Mouse (Mus musculus) cerebral cortex, adult 2 months (tissue): Measurements from ENCODE around the gene Zfp771.

ENCODE experiments used
- WGBS: fragments of 180-500 bp; shearing (Covaris S2); methylation state at CpG from one replicate; pipeline ENCODE4 v1.1.7; 2018; 5-methylcytosine and 5-hydroxymethylcytosine counted together

Zfp771 gene

DNA sequence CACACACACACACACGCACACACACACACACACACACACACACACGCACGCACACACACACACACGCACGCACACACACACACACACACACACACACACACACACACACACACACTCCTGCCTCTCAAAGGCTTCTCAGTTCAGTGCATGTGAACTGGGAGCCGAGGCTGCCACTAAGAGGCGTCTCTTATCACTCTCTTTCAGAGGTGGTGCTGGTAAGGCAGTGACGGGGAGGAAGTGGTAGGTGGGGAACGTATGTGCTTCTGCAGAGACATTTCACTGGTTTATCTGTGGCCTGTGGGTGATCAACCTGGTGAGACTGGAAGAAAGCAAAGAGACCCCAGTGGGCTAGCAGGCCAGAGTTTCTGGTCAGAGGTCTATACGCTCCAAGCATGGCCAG lies 41.1 kb downstream of the Zfp771 start:
- 79% methylated on average over 10 of the region's 10 CpGs for WGBS

DNA sequence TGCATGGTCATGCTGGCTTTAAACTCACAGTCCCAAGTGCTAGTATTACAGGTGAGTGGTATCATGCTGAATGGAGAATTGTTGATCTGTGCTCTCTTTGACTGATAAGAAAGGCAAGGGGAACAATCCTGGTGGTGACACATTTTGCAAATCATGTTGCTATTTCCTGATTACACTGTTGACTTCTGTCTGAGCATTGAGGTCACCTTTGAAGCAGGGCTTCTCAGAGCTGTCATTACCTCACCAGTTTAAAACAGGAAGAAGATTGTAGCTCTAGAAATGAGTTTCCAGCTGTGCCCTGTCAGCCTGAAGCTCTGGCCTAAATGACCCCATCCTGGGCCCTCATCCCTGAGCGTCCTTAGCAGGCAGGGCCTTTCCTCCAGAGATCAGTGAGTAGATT lies 43.9 kb downstream of the Zfp771 start:
- 89% methylated on average over 1 of the region's 1 CpGs for WGBS

DNA sequence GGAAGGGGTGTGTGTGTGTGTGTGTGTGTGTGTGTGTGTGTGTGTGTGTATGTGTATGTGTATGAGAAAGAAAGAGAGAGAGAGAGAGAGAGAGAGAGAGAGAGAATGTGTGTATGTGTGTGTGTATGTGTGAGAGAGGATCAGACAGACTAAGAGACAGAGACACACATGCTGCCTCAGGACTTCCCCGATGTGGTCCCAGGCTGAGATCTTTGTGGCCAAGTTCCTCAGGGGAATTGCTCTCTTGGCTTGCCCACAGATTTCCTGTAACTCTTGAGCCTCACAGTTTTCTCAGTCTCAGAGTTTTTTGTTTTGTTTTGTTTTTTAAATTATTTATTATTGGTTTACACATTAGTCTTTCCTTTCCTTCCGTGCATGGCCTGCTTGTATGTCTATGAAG lies 45.2 kb downstream of the Zfp771 start:
- WGBS, result 79% methylated on average over 2 of the region's 2 CpGs

DNA sequence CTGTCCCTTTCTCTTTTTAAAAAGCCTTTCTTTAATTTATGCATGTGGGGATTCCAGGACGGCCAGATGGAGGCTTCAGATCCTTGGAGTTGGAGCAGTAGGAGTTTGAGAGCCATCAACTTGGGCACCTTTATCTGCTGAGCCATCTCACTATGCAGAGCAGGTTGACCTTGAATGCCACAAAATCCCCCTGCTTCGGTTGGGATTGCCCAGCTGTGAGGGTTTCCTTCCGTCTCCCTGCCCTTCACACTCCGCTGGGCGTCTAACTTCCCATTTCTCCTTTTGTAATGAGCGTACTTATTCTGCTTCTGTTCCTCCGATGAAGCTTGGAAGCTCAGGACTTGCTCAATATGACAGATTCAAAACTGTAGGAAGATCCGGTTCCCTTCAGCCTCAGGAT lies 46.1 kb downstream of the Zfp771 start:
- 44% methylated on average over 8 of the region's 8 CpGs for WGBS

DNA sequence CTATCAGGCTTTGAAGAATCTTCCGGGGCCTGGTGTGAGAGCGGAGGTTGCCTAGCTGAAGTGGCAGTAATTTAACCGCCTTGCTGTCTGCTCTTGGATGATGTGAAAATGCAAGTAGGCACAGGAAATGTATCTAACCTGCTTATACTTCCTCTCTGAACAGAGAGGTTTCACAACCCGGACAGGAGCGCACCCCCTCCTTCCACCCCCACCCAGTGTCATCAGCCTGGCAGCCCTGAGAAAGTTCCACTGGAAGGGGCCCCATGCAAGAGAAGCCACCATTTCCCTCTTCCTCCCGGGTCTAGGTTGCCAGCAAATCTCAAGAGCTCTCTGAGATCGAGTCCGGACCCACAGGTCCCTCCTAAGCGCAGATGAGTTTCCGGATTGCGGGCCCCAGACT lies 52.0 kb downstream of the Zfp771 start, which contains the start of gene Itgal:
Gene Itgal (plus strand): TSS at position 163 of the 400 bp plus-strand sequence.
- 83% methylated on average over 11 of the region's 11 CpGs for WGBS

DNA sequence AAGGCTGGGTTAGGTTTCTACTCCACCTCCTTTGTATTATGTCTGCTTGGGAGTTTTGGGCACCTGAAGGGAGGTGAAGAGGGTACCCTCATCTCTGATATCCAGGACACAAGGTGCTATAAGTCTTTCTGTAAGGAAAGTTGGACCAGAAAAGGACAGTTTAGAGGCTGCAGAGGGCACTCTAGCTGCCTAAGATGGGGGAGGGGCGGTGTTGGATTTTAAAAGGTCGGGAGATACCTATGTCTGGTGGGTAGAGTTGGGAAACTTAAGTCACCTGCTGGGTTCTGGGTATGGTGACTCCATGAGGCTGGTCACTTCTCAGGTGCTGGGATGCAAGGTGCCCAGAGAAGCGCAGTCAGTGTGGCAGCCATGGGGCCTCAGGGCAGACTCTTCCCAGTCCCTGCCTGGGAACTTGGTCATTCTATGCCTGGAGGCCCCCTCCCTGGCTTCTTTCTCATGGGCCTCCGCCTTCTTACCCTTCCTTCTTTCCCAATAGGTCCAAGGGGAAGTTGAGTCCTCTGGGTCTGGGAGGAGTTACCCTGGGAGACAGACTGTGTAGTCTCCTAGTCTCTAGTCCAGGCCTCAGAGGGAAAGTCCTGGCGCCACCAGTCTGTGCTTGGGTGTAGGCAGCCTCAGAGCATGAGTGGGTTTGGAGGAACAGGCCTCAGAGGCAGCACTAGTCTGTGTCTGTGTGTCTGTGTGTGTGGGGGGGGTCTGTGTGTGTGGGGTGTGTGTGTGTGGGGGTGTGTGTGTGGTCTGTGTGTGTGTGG lies 52.9 kb downstream of the Zfp771 start:
- 89% methylated on average over 5 of the region's 5 CpGs for WGBS

DNA sequence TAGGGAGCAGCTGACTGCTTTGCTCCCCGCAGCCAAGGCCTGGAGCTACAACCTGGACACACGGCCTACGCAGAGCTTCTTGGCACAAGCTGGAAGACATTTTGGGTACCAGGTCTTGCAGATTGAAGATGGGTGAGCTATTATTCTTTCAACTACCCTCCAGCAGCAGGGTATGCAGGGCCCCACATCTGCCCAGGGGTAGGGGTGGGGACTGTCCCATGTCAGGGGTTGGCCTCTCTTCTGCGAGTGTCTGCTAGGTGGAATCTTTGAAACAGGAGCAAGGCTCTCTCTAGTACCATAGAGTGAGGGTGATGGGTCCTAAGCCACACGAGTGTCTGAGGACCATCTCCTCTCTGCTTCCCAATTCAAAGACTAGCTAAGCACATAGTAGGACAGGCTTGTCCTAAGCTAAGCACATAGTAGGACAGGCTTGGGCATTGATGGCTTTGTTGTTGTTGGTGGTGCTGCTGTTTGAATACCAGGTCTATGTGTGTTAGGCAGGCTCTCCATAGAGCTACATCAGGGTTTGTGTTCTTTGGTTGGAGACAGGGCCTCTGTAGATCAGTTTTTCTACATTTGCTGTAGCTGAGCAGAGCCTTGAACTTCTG lies 53.6 kb downstream of the Zfp771 start:
- WGBS, result 92% methylated on average over 5 of the region's 5 CpGs
